Mouse (Mus musculus) CH12.LX (cell line): ENCODE measurements around the gene 1110059E24Rik. TPM values are rescaled to one million over a fixed set of nuclear protein-coding genes. Genes with fewer than 3 reads are reported as not detected.

Experiments used
- DNase-seq: peaks from one replicate; pipeline ENCODE4 v3.0.0-alpha.2; 2013; ENCODE audit errors: extremely low read depth
- H3K27ac ChIP-seq: 2 replicates; pipeline ENCODE4 v1.5.1; 2012; ENCODE audit warnings: low read depth, mild to moderate bottlenecking, control low read depth, moderate library complexity; ENCODE audit not compliant: insufficient read depth
- H3K27me3 ChIP-seq: replicated peaks from 2 replicates; pipeline ENCODE3; 2012; ENCODE audit warnings: inconsistent platforms
- H3K36me3 ChIP-seq, 2 experiments: replicated peaks in 1 of 2; 2 replicates each; pipeline versions ENCODE3 to v1.6.1; 2012; ENCODE audit warnings: inconsistent platforms in 1 of 2, low read length in 1 of 2, mild to moderate bottlenecking in 1 of 2, mixed read lengths in 1 of 2, moderate library complexity in 1 of 2; ENCODE audit not compliant: control insufficient read depth in 1 of 2, insufficient read depth in 1 of 2
- H3K4me1 ChIP-seq, 2 experiments: 2 replicates each; pipeline ENCODE4 v1.6.1; 2012; ENCODE audit warnings: inconsistent platforms in 1 of 2, moderate library complexity in 1 of 2; ENCODE audit not compliant: insufficient read depth in 2 of 2, control insufficient read depth in 1 of 2
- H3K4me2 ChIP-seq: 2 replicates; pipeline ENCODE4 v1.6.1; 2012; ENCODE audit warnings: low read depth, mild to moderate bottlenecking, control low read depth; ENCODE audit not compliant: poor library complexity, insufficient read depth, severe bottlenecking
- H3K4me3 ChIP-seq, 3 experiments: fragments of 150-350 bp in 1 of 3; sonication (generic) in 1 of 3; replicated peaks in 1 of 3; 2 replicates each; pipeline versions ENCODE3 to v1.5.1; 2011 to 2012; ENCODE audit warnings: low read depth in 2 of 3, low read length in 2 of 3, mild to moderate bottlenecking in 2 of 3, moderate library complexity in 2 of 3, control low read depth in 1 of 3, improper control_type of control experiment in 1 of 3, inconsistent platforms in 1 of 3, mixed read lengths in 1 of 3; ENCODE audit not compliant: poor library complexity in 1 of 3
- H3K79me2 ChIP-seq: replicated peaks from 2 replicates; pipeline ENCODE4 v1.6.1; 2012; ENCODE audit warnings: mild to moderate bottlenecking, moderate library complexity; ENCODE audit not compliant: control insufficient read depth, poor library complexity, insufficient read depth, severe bottlenecking; ENCODE audit errors: extremely low read depth
- H3K9ac ChIP-seq: 2 replicates; pipeline ENCODE4 v1.6.1; 2012; ENCODE audit warnings: low read depth, mild to moderate bottlenecking, control low read depth, moderate library complexity; ENCODE audit not compliant: insufficient read depth
- H3K9me3 ChIP-seq: replicated peaks from 2 replicates; pipeline ENCODE3; 2012; ENCODE audit warnings: low read length, inconsistent platforms, mixed read lengths
- EP300 ChIP-seq: IDR thresholded peaks from 2 replicates; pipeline ENCODE4 v1.6.1; 2011; ENCODE audit warnings: low read length, improper control_type of control experiment
- ETS1 ChIP-seq: conservative IDR thresholded peaks from 2 replicates; pipeline ENCODE4 v1.6.1; 2012; ENCODE audit warnings: low read depth, mild to moderate bottlenecking, inconsistent platforms, low read length, improper control_type of control experiment, moderate library complexity
- JUND ChIP-seq: conservative IDR thresholded peaks from 2 replicates; pipeline ENCODE4 v1.6.1; 2011; ENCODE audit warnings: low read depth, low read length, improper control_type of control experiment
- MAFK ChIP-seq: IDR thresholded peaks from 2 replicates; pipeline ENCODE4 v1.6.1; 2011; ENCODE audit warnings: low read length, improper control_type of control experiment; ENCODE audit not compliant: insufficient replicate concordance
- MAX ChIP-seq: IDR thresholded peaks from 2 replicates; pipeline ENCODE4 v1.6.1; 2011; ENCODE audit warnings: low read length, improper control_type of control experiment
- NRF1 ChIP-seq: IDR thresholded peaks from 2 replicates; pipeline ENCODE4 v1.6.1; 2014; ENCODE audit warnings: low read depth, mild to moderate bottlenecking, inconsistent platforms, low read length, improper control_type of control experiment, moderate library complexity
- POLR2AphosphoS2 ChIP-seq: IDR thresholded peaks from 2 replicates; pipeline ENCODE4 v1.6.1; 2011; ENCODE audit warnings: low read depth, low read length, improper control_type of control experiment
- RAD21 ChIP-seq: IDR thresholded peaks from 2 replicates; pipeline ENCODE4 v1.6.1; 2011; ENCODE audit warnings: low read depth, mild to moderate bottlenecking, low read length, improper control_type of control experiment, moderate library complexity
- SMC3 ChIP-seq: IDR thresholded peaks from 2 replicates; pipeline ENCODE4 v1.6.1; 2011; ENCODE audit warnings: low read depth, low read length, improper control_type of control experiment
- TBP ChIP-seq: conservative IDR thresholded peaks from 2 replicates; pipeline ENCODE4 v1.6.1; 2011; ENCODE audit warnings: low read depth, low read length, improper control_type of control experiment
- TCF12 ChIP-seq: IDR thresholded peaks from 2 replicates; pipeline ENCODE4 v1.6.1; 2014; ENCODE audit warnings: low read depth, mild to moderate bottlenecking, inconsistent platforms, low read length, improper control_type of control experiment
- USF1 ChIP-seq: IDR thresholded peaks from 2 replicates; pipeline ENCODE4 v1.6.1; 2014; ENCODE audit warnings: low read depth, mild to moderate bottlenecking, inconsistent platforms, low read length, improper control_type of control experiment
- ZC3H11A ChIP-seq: IDR thresholded peaks from 2 replicates; pipeline ENCODE4 v1.6.1; 2012; ENCODE audit warnings: low read depth, mild to moderate bottlenecking, inconsistent platforms, low read length, improper control_type of control experiment
- ZNF384 ChIP-seq: IDR thresholded peaks from 2 replicates; pipeline ENCODE4 v1.6.1; 2012; ENCODE audit warnings: low read depth, low read length, improper control_type of control experiment, inconsistent platforms
- dilution Hi-C: fragments of 300-500 bp; cut with MboI; formaldehyde crosslinking; loops from 2 replicates; pipeline ENCODE4 v1.14.3; 2020; ENCODE audit warnings: low sequenced_read_pairs; ENCODE audit not compliant: extremely low pct_unique_long_range_greater_than_20kb, extremely low pct_ligation_motif_present
- in situ Hi-C: fragments of 300-500 bp; cut with MboI; formaldehyde crosslinking; loops from 3 replicates; pipeline ENCODE4 v1.14.3; 2019; ENCODE audit warnings: low sequenced_read_pairs, low pct_ligation_motif_present, low pct_unique_long_range_greater_than_20kb, mixed read lengths
- polyA plus RNA-seq: library from polyadenylated mRNA; unstranded; fragments of >175 nt; gene quantifications from 2 replicates; pipeline ENCODE4 v1.2.1, GENCODE M21; 2012; ENCODE audit warnings: low read depth; ENCODE audit not compliant: insufficient read length
- total RNA-seq, 2 experiments: library from RNA; depleted of rRNA; stranded (reverse); fragments of 300-350 nt in 1 of 2; fragments of >200 nt in 1 of 2; gene quantifications; 2 replicates each; pipeline ENCODE4 v1.2.3; 2012 to 2014

1110059E24Rik gene
- total and polyA plus RNA-seq, 3 experiments = 25.5 to 106 (median 38.8) TPM

- dilution Hi-C loops = no loop called here
These were observed 40.8 kb downstream of the 1110059E24Rik start for GRCm38 (mm10) chr19:21611725-21612575.

GRCm38 (mm10) chr19:21611297-21611696 is 41.5 kb downstream of the 1110059E24Rik start:
- no peak for TF ChIP-seq USF1
- no peak for TF ChIP-seq MAFK
- no peak for TF ChIP-seq MAX
- no peak for TF ChIP-seq SMC3
- no peak for TF ChIP-seq JUND
- no peak for TF ChIP-seq RAD21
- Histone ChIP-seq H3K4me1 (peaks cover 0 to 37% of the 10 kb centered on the region in 2 experiments; a peak in 2 of 4 replicates), H3K27ac (no peak overlapping the region), H3K4me2 (no peak overlapping the region), H3K4me3 (no peak overlapping the region), H3K9ac (no peak overlapping the region), H3K9me3 (no peaks in the 10 kb centered on the region), H3K79me2 (peaks cover 4% of the 10 kb centered on the region), H3K27me3 (no peaks in the 10 kb centered on the region), H3K36me3 (peaks cover 0 to 26% of the 10 kb centered on the region in 2 experiments)
- dilution Hi-C loops = no loop called here
- DNase-seq = no peak
- in situ Hi-C loops = no loop called here

More at GRCm38 (mm10) chr19:21611725-21612575, 40.8 kb downstream of the 1110059E24Rik start:
- no peak for DNase-seq
- no peak overlapping the region for H3K27ac ChIP-seq
- H3K27me3 ChIP-seq = no peaks in the 10 kb centered on the region
- in situ Hi-C loops = no loop called here
- peaks cover 4% of the 10 kb centered on the region for H3K79me2 ChIP-seq
- no peak overlapping the region for H3K9ac ChIP-seq
- H3K4me2 ChIP-seq = no peak overlapping the region
- H3K4me3 ChIP-seq = no peak overlapping the region
- H3K9me3 ChIP-seq = no peaks in the 10 kb centered on the region
- peak; percentile 72 for TF ChIP-seq MAFK
- TF ChIP-seq ZC3H11A = no peak
- peaks cover 0 to 37% of the 10 kb centered on the region in 2 experiments; a peak in 2 of 4 replicates for H3K4me1 ChIP-seq
- H3K36me3 ChIP-seq = peaks cover 0 to 29% of the 10 kb centered on the region in 2 experiments

- H3K4me2 ChIP-seq = no peak overlapping the region
- peaks cover 2 to 31% of the 10 kb centered on the region in 2 experiments; a peak in 2 of 4 replicates for H3K4me1 ChIP-seq
- dilution Hi-C loops (no loop called here), in situ Hi-C loops (no loop called here)
- no peak for DNase-seq
- TF ChIP-seq TBP (no peak), ETS1 (no peak), TCF12 (no peak), NRF1 (no peak), POLR2AphosphoS2 (no peak), EP300 (no peak), ZNF384 (no peak)
- peaks cover 0 to 22% of the 10 kb centered on the region in 2 experiments for H3K36me3 ChIP-seq
- no peak overlapping the region for H3K27ac ChIP-seq
- H3K9ac ChIP-seq = no peak overlapping the region
- peaks cover 4% of the 10 kb centered on the region for H3K79me2 ChIP-seq
- H3K27me3 ChIP-seq = no peaks in the 10 kb centered on the region
- no peaks in the 10 kb centered on the region for H3K9me3 ChIP-seq
- no peak overlapping the region for H3K4me3 ChIP-seq
These were observed 42.5 kb downstream of the 1110059E24Rik start for GRCm38 (mm10) chr19:21610240-21610639.
